Mouse (Mus musculus) ES-E14 (cell line): ENCODE data around the gene Ttbk1. TPM values are rescaled to one million over a fixed set of nuclear protein-coding genes. Genes with fewer than 3 reads are reported as not detected.
A peak's percentile ranks its signal among the peaks of the same experiment; 100 is the strongest.

Experiments
- DNase-seq: peaks from one replicate; pipeline ENCODE4 v3.0.0-alpha.2; 2013; ENCODE audit warnings: low read depth, low spot score
- H3K27ac ChIP-seq: 2 replicates; pipeline ENCODE4 v1.5.1; 2012; ENCODE audit warnings: low read depth, mild to moderate bottlenecking, low read length, moderate library complexity, mixed read lengths; ENCODE audit not compliant: poor library complexity, insufficient read depth, severe bottlenecking
- H3K36me3 ChIP-seq: 2 replicates; pipeline ENCODE4 v1.6.1; 2012; ENCODE audit warnings: mild to moderate bottlenecking, low read length, moderate library complexity, mixed read lengths; ENCODE audit not compliant: control insufficient read depth, poor library complexity, insufficient read depth, severe bottlenecking
- H3K4me1 ChIP-seq, 2 experiments: fragments of 150-350 bp in 1 of 2; sonication (generic) in 1 of 2; 2 replicates each; pipeline ENCODE4 v1.6.1; 2012; ENCODE audit warnings: low read length in 2 of 2, mild to moderate bottlenecking in 1 of 2, mixed read lengths in 1 of 2; ENCODE audit not compliant: control insufficient read depth in 2 of 2, insufficient read depth in 2 of 2, poor library complexity in 1 of 2
- H3K4me3 ChIP-seq, 2 experiments: fragments of 150-350 bp in 1 of 2; sonication (generic) in 1 of 2; 2 replicates each; pipeline ENCODE4 v1.5.1; 2012; ENCODE audit warnings: low read length in 2 of 2, low read depth in 1 of 2, mild to moderate bottlenecking in 1 of 2, mixed read lengths in 1 of 2; ENCODE audit not compliant: insufficient read depth in 1 of 2, poor library complexity in 1 of 2, severe bottlenecking in 1 of 2
- H3K9ac ChIP-seq: 2 replicates; pipeline ENCODE4 v1.6.1; 2012; ENCODE audit warnings: low read depth, mild to moderate bottlenecking, low read length, mixed read lengths; ENCODE audit not compliant: poor library complexity, insufficient read depth, severe bottlenecking
- H3K9me3 ChIP-seq: fragments of 150-350 bp; sonication (generic); 2 replicates; pipeline ENCODE4 v1.6.1; 2012; ENCODE audit warnings: low read depth, mild to moderate bottlenecking, low read length; ENCODE audit not compliant: control insufficient read depth, insufficient read depth
- CHD2 ChIP-seq: IDR thresholded peaks from 2 replicates; pipeline ENCODE4 v1.6.1; 2014; ENCODE audit warnings: mild to moderate bottlenecking, low read depth, low read length, inconsistent platforms
- HCFC1 ChIP-seq: IDR thresholded peaks from 2 replicates; pipeline ENCODE4 v1.6.1; 2012; ENCODE audit warnings: low read length, inconsistent platforms, borderline replicate concordance; ENCODE audit not compliant: insufficient read depth
- MAFK ChIP-seq: IDR thresholded peaks from 2 replicates; pipeline ENCODE4 v1.6.1; 2014; ENCODE audit warnings: mild to moderate bottlenecking, low read depth, low read length, inconsistent platforms; ENCODE audit not compliant: insufficient read depth
- ZC3H11A ChIP-seq: IDR thresholded peaks from 2 replicates; pipeline ENCODE4 v1.6.1; 2012; ENCODE audit warnings: low read depth, mild to moderate bottlenecking, inconsistent platforms, low read length, borderline replicate concordance
- ZNF384 ChIP-seq: IDR thresholded peaks from 2 replicates; pipeline ENCODE4 v1.6.1; 2012; ENCODE audit warnings: low read depth, low read length, inconsistent platforms
- in situ Hi-C, 2 experiments: fragments of 600-800 bp; cut with MboI; formaldehyde crosslinking; loops; one replicate each; pipeline ENCODE4 v1.15.1; 2025; ENCODE audit warnings: low sequenced_read_pairs in 2 of 2, inconsistent platforms in 1 of 2; ENCODE audit not compliant: unreplicated experiment in 2 of 2
- total RNA-seq: library from RNA; depleted of rRNA; stranded (reverse); fragments of 300-350 nt; gene quantifications from 2 replicates; pipeline ENCODE4 v1.2.3, GENCODE M21; 2012; rRNA removed

The Ttbk1 gene
- 0.98 and 1.2 TPM in 2 replicates for total RNA-seq

GRCm38 (mm10) chr17:46487431-46487830, at the start of gene Ttbk1:
Gene Ttbk1 (minus strand): TSS chr17:46487675.
- in situ Hi-C loops: no loop called here
- Histone ChIP-seq H3K9ac (no peak within 1 kb of the TSS), H3K27ac (no peak within 1 kb of the TSS), H3K9me3 (no peaks in the 10 kb centered on the region), H3K4me3 (peak within 1 kb of the TSS; percentile 16 to 68; a peak in 3 of 4 replicates), H3K36me3 (no peaks in the 10 kb centered on the region), H3K4me1 (peaks cover 0 to 3% of the 10 kb centered on the region in 2 experiments; a peak in 1 of 4 replicates)
- TF ChIP-seq ZC3H11A (no peak), CHD2 (no peak), MAFK (no peak), ZNF384 (peak; percentile 80), HCFC1 (no peak)
- DNase-seq: no peak

GRCm38 (mm10) chr17:46525579-46526307, 38.3 kb upstream of the Ttbk1 start:
- DNase-seq: peak; percentile 81
- in situ Hi-C loops: no loop called here
- peaks cover 0 to 4% of the 10 kb centered on the region in 2 experiments; a peak in 1 of 4 replicates for H3K4me1 ChIP-seq
- no peak overlapping the region for H3K27ac ChIP-seq
- no peak overlapping the region for H3K9ac ChIP-seq
- H3K4me3 ChIP-seq: no peak overlapping the region
- H3K36me3 ChIP-seq: no peaks in the 10 kb centered on the region
- H3K9me3 ChIP-seq: no peaks in the 10 kb centered on the region
- TF ChIP-seq CHD2: no peak
- no peak for TF ChIP-seq HCFC1
- peak; percentile 72; the same call in 1 of the 2 replicates for TF ChIP-seq ZC3H11A
- no peak for TF ChIP-seq MAFK

- no peak overlapping the region for H3K27ac ChIP-seq
- H3K4me1 ChIP-seq: peaks cover 0 to 6% of the 10 kb centered on the region in 2 experiments; a peak in 1 of 4 replicates
- no peaks in the 10 kb centered on the region for H3K36me3 ChIP-seq
- no peak for DNase-seq
- in situ Hi-C loops: no loop called here
- TF ChIP-seq HCFC1 (no peak), CHD2 (no peak), MAFK (no peak), ZC3H11A (no peak), ZNF384 (no peak)
- no peak overlapping the region for H3K9ac ChIP-seq
- H3K4me3 ChIP-seq: no peak overlapping the region
- H3K9me3 ChIP-seq: no peaks in the 10 kb centered on the region
Observed at GRCm38 (mm10) chr17:46525065-46525464, 37.6 kb upstream of the Ttbk1 start.

GRCm38 (mm10) chr17:46521963-46522668, 34.6 kb upstream of the Ttbk1 start:
- DNase-seq: no peak
- in situ Hi-C loops: no loop called here
- no peak overlapping the region for H3K27ac ChIP-seq
- no peaks in the 10 kb centered on the region for H3K36me3 ChIP-seq
- no peak overlapping the region; a peak in 1 of 4 replicates for H3K4me3 ChIP-seq
- H3K4me1 ChIP-seq: peaks cover 0 to 6% of the 10 kb centered on the region in 2 experiments; a peak in 1 of 4 replicates
- H3K9me3 ChIP-seq: no peaks in the 10 kb centered on the region
- TF ChIP-seq MAFK: no peak
- TF ChIP-seq ZC3H11A: no peak
- no peak overlapping the region for H3K9ac ChIP-seq
